Mouse (Mus musculus) kidney, postnatal 0 days (tissue): ENCODE results near the gene Sycp1. TPM values are rescaled to one million over a fixed set of nuclear protein-coding genes. Genes with fewer than 3 reads are reported as not detected.

Experiments used
- ATAC-seq: fragments of 200-750 bp; cut with Nextera tagmentation; replicated peaks from 2 replicates; pipeline ENCODE4 v1.8.0; 2017; ENCODE audit warnings: low read depth, moderate number of reproducible peaks, moderate TSS enrichment, moderate library complexity; ENCODE audit not compliant: low FRiP score
- DNase-seq: peaks from one replicate; pipeline ENCODE4 v3.0.0-alpha.2; 2016; ENCODE audit warnings: low spot score
- H3K27ac ChIP-seq: fragments of 300-500 bp; sonication (generic); 2 replicates; pipeline ENCODE4 v1.5.1; 2014; ENCODE audit warnings: mild to moderate bottlenecking
- H3K27me3 ChIP-seq: fragments of 300-500 bp; sonication (generic); 2 replicates; pipeline ENCODE4 v1.6.1; 2014; ENCODE audit warnings: low read length, mixed read lengths; ENCODE audit not compliant: insufficient read depth
- H3K36me3 ChIP-seq: fragments of 300-500 bp; sonication (generic); 2 replicates; pipeline ENCODE4 v1.6.1; 2014; ENCODE audit warnings: low read length, mixed read lengths; ENCODE audit not compliant: insufficient read depth
- H3K4me1 ChIP-seq: fragments of 300-500 bp; sonication (generic); replicated peaks from 2 replicates; pipeline ENCODE4 v1.6.1; 2014; ENCODE audit warnings: antibody characterized with exemption, low read length, mixed read lengths; ENCODE audit not compliant: insufficient read depth
- H3K4me2 ChIP-seq: fragments of 300-500 bp; sonication (generic); 2 replicates; pipeline ENCODE4 v1.6.1; 2014; ENCODE audit warnings: mild to moderate bottlenecking, low read length, moderate library complexity, mixed read lengths
- H3K4me3 ChIP-seq: fragments of 300-500 bp; sonication (generic); replicated peaks from 2 replicates; pipeline ENCODE4 v1.5.1; 2014; ENCODE audit warnings: low read depth, low read length
- H3K9ac ChIP-seq: fragments of 300-500 bp; sonication (generic); 2 replicates; pipeline ENCODE4 v1.6.1; 2014; ENCODE audit warnings: low read depth, low read length
- H3K9me3 ChIP-seq: fragments of 300-500 bp; sonication (generic); replicated peaks from 2 replicates; pipeline ENCODE4 v1.6.1; 2016; ENCODE audit warnings: low read length, inconsistent platforms, mixed read lengths
- CTCF ChIP-seq: IDR thresholded peaks from 2 replicates; pipeline ENCODE4 v1.5.1; 2016; ENCODE audit warnings: antibody characterized with exemption, low read depth, mild to moderate bottlenecking, moderate library complexity
- WGBS: fragments of 180-500 bp; shearing (Covaris S2); extraction: QIAGEN DNeasy Blood & Tissue Kit; methylation state at CpG from one replicate; pipeline ENCODE4 v1.1.7; 2014; 5-methylcytosine and 5-hydroxymethylcytosine counted together
- polyA plus RNA-seq: library from polyadenylated mRNA; unstranded; fragments of >200 nt; fragmentation: Nextera tagmentation; extraction: Ambion mirVana; gene quantifications from 2 replicates; pipeline ENCODE4 v1.2.1, GENCODE M21; 2015

Sycp1 gene
- not detected in 2 replicates for polyA plus RNA-seq

GRCm38 (mm10) chr3:102935451-102936354 is at the start of gene Sycp1:
Sycp1 (minus strand) TSS chr3:102936100.
- Histone ChIP-seq H3K27me3 (no peaks in the 10 kb centered on the region), H3K36me3 (no peaks in the 10 kb centered on the region), H3K27ac (no peak within 1 kb of the TSS), H3K9me3 (no peaks in the 10 kb centered on the region), H3K4me2 (no peak within 1 kb of the TSS), H3K4me1 (no peaks in the 10 kb centered on the region), H3K9ac (no peak within 1 kb of the TSS), H3K4me3 (no peak within 1 kb of the TSS)
- DNase-seq (no peak), ATAC-seq (0 out of 2 replicates have a peak, but pooled peaks have one; percentile 36)
- TF ChIP-seq CTCF = no peak
- 94% methylated on average over 78 of the region's 78 CpGs for WGBS

DNA sequence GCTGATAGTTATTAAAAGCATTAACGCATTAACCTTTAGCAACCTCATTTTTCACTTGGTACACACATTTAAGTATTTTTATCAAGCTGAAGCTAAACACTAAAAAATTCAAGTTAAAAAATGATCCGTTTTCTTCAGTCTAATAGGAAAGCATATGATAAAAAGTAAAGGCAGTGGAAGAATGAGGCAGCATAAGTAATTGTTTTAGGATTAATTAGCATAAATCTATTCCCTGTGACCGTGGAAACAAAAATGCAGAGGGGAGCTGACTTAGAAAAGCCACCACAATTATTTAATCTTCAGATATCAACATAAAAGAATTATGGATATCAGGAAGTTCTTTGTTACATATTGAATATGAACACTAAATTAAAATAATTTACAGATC is 44.4 kb upstream of the Sycp1 start:
- TF ChIP-seq CTCF = no peak
- Histone ChIP-seq H3K27me3 (no peaks in the 10 kb centered on the region), H3K36me3 (no peaks in the 10 kb centered on the region), H3K4me2 (no peak overlapping the region), H3K9ac (no peak overlapping the region), H3K27ac (no peak overlapping the region), H3K9me3 (no peaks in the 10 kb centered on the region), H3K4me3 (no peak overlapping the region), H3K4me1 (no peaks in the 10 kb centered on the region)
- WGBS = 59% methylated on average over 3 of the region's 3 CpGs
- DNase-seq (no peak), ATAC-seq (no peak)

DNA sequence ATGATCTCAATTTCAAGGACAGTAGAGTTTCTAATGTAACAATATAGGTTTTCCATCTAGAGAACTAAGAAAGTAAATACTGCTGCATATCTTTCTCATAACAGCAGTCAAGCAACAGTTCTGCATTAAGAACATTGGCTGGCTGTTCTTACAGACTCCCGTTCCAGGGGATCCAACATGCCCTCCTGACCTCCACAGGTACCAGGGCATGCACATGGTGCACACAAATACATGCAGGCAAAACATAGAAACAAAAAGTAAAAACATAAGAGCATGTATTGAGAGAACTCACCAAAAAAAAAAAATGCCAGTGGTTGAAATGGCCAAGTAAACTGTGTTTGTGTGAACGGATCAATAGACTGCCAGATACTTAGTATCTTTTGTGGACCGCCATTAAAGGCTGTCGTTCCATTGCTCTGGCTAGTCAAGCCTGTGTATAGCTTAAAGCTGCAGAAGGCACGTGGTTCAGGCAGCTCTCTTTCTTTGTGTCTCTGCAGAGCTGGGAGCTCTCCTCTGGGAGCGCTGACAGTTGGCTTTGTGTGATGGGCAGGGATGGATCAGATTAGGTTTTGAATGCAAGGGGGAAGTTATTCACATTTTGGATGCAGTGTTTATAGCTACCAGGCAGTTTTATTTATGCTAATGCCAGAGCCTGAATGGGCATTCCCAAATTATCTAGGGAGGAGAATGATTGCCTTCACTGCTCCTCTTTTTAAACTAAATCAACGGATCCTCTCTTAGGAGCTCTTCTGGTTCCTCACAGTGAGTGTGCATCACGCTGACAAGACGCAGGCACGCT is 43.8 kb upstream of the Sycp1 start:
- H3K9ac ChIP-seq = no peak overlapping the region
- no peak for TF ChIP-seq CTCF
- ATAC-seq (no peak), DNase-seq (no peak)
- H3K4me3 ChIP-seq = no peak overlapping the region
- H3K27me3 ChIP-seq = no peaks in the 10 kb centered on the region
- no peak overlapping the region for H3K27ac ChIP-seq
- no peaks in the 10 kb centered on the region for H3K36me3 ChIP-seq
- no peaks in the 10 kb centered on the region for H3K9me3 ChIP-seq
- WGBS = 47% methylated on average over 10 of the region's 10 CpGs
- no peaks in the 10 kb centered on the region for H3K4me1 ChIP-seq
- H3K4me2 ChIP-seq = no peak overlapping the region

- TF ChIP-seq CTCF = no peak
- ATAC-seq = no peak
- DNase-seq = no peak
- no peaks in the 10 kb centered on the region for H3K9me3 ChIP-seq
- H3K4me2 ChIP-seq = no peak overlapping the region
- H3K9ac ChIP-seq = no peak overlapping the region
- H3K27ac ChIP-seq = no peak overlapping the region
- H3K4me3 ChIP-seq = no peak overlapping the region
- no peaks in the 10 kb centered on the region for H3K36me3 ChIP-seq
- no peaks in the 10 kb centered on the region for H3K27me3 ChIP-seq
- WGBS = 84% methylated on average over 4 of the region's 4 CpGs
- H3K4me1 ChIP-seq = no peaks in the 10 kb centered on the region
Measured at GRCm38 (mm10) chr3:102976906-102977305, 41.0 kb upstream of the Sycp1 start.

GRCm38 (mm10) chr3:102970508-102970907 is 34.6 kb upstream of the Sycp1 start:
- WGBS = 84% methylated on average over 3 of the region's 3 CpGs
- Histone ChIP-seq H3K27ac (no peak overlapping the region), H3K4me1 (no peaks in the 10 kb centered on the region), H3K27me3 (no peaks in the 10 kb centered on the region), H3K9ac (no peak overlapping the region), H3K36me3 (no peaks in the 10 kb centered on the region), H3K4me3 (no peak overlapping the region), H3K4me2 (no peak overlapping the region), H3K9me3 (no peaks in the 10 kb centered on the region)
- no peak for TF ChIP-seq CTCF
- ATAC-seq (no peak), DNase-seq (no peak)

- Histone ChIP-seq H3K4me2 (no peak overlapping the region), H3K9ac (no peak overlapping the region), H3K9me3 (no peaks in the 10 kb centered on the region), H3K36me3 (no peaks in the 10 kb centered on the region), H3K4me1 (no peaks in the 10 kb centered on the region), H3K27me3 (no peaks in the 10 kb centered on the region), H3K27ac (no peak overlapping the region), H3K4me3 (no peak overlapping the region)
- DNase-seq = no peak
- ATAC-seq = no peak
- no peak for TF ChIP-seq CTCF
- WGBS = 81% methylated on average over 9 of the region's 9 CpGs
Measured at GRCm38 (mm10) chr3:102970067-102970466, 34.2 kb upstream of the Sycp1 start.
